Mouse (Mus musculus): Measurements from ENCODE around the gene Thy1.

GRCm38 (mm10) chr9:44052855-44053254 is 9.7 kb downstream of the Thy1 start:
- TF ChIP-seq CTCF (IDR thresholded peaks at IDR 0.05) (no peak), POLR2A (IDR thresholded peaks at IDR 0.05; ENCODE audit: insufficient read depth, low read depth, low read length) (no peak), EP300 (IDR thresholded peaks at IDR 0.05; ENCODE audit: insufficient read depth, low read depth, low read length) (no peak)
